Mouse (Mus musculus) ES-Bruce4 (cell line): ENCODE measurements around the gene Nat9. TPM values are rescaled to one million over a fixed set of nuclear protein-coding genes. Genes with fewer than 3 reads are reported as not detected.
A peak's percentile ranks its signal among the peaks of the same experiment; 100 is the strongest.

Experiments used
- H3K27ac ChIP-seq: 2 replicates; pipeline ENCODE4 v1.5.1; 2012; ENCODE audit warnings: low read length, inconsistent platforms; ENCODE audit not compliant: insufficient read depth
- H3K27me3 ChIP-seq: 2 replicates; pipeline ENCODE4 v1.6.1; 2012; ENCODE audit warnings: mild to moderate bottlenecking, low read length, inconsistent platforms; ENCODE audit not compliant: control insufficient read depth, poor library complexity, insufficient read depth, severe bottlenecking
- H3K36me3 ChIP-seq: 2 replicates; pipeline ENCODE4 v1.6.1; 2012; ENCODE audit warnings: inconsistent platforms, mild to moderate bottlenecking, low read length, moderate library complexity; ENCODE audit not compliant: control insufficient read depth, poor library complexity, insufficient read depth, severe bottlenecking
- H3K4me1 ChIP-seq: one replicate; pipeline ENCODE4 v1.8.1; 2011; ENCODE audit warnings: low read length; ENCODE audit not compliant: control insufficient read depth, insufficient read depth
- H3K4me3 ChIP-seq: 2 replicates; pipeline ENCODE4 v1.5.1; 2011; ENCODE audit warnings: low read depth, mild to moderate bottlenecking, low read length
- H3K9ac ChIP-seq: 2 replicates; pipeline ENCODE4 v1.6.1; 2012; ENCODE audit warnings: low read depth, mild to moderate bottlenecking, inconsistent platforms; ENCODE audit not compliant: poor library complexity, severe bottlenecking
- H3K9me3 ChIP-seq: replicated peaks from 2 replicates; pipeline ENCODE4 v1.6.1; 2012; ENCODE audit warnings: mild to moderate bottlenecking, low read length, inconsistent platforms; ENCODE audit not compliant: control insufficient read depth, poor library complexity, insufficient read depth, severe bottlenecking
- CTCF ChIP-seq: IDR thresholded peaks from one replicate; pipeline ENCODE4 v1.8.1; 2011; ENCODE audit warnings: low read depth, low read length
- EP300 ChIP-seq: IDR thresholded peaks from 2 replicates; pipeline ENCODE4 v1.6.1; 2011; ENCODE audit warnings: low read depth, low read length; ENCODE audit not compliant: insufficient read depth
- POLR2A ChIP-seq: IDR thresholded peaks from one replicate; pipeline ENCODE4 v1.8.1; 2011; ENCODE audit warnings: low read length; ENCODE audit not compliant: insufficient read depth
- polyA plus RNA-seq: library from polyadenylated mRNA; stranded (reverse); fragments of >200 nt; gene quantifications from 2 replicates; pipeline ENCODE4 v1.2.4, GENCODE M21; 2011; ENCODE audit warnings: low read depth; ENCODE audit not compliant: missing spikeins, insufficient read depth, insufficient read length

Gene Nat9
- polyA plus RNA-seq, 1 experiment: 16.2 TPM

- Histone ChIP-seq H3K9ac (no peak overlapping the region), H3K27ac (no peak overlapping the region), H3K9me3 (no peaks in the 10 kb centered on the region), H3K4me1 (peaks cover 10% of the 10 kb centered on the region), H3K36me3 (no peaks in the 10 kb centered on the region), H3K4me3 (no peak overlapping the region), H3K27me3 (no peaks in the 10 kb centered on the region)
- no peak for TF ChIP-seq POLR2A
- TF ChIP-seq CTCF: no peak
- no peak for TF ChIP-seq EP300
These were observed 19.9 kb downstream of the Nat9 start for GRCm38 (mm10) chr11:115167631-115168249.

GRCm38 (mm10) chr11:115166776-115167175 is 20.9 kb downstream of the Nat9 start:
- TF ChIP-seq EP300 (no peak), POLR2A (no peak), CTCF (no peak)
- H3K9ac ChIP-seq: no peak overlapping the region
- H3K27me3 ChIP-seq: no peaks in the 10 kb centered on the region
- H3K36me3 ChIP-seq: no peaks in the 10 kb centered on the region
- peaks cover 4% of the 10 kb centered on the region for H3K4me1 ChIP-seq
- no peak overlapping the region for H3K4me3 ChIP-seq
- H3K9me3 ChIP-seq: no peaks in the 10 kb centered on the region
- no peak overlapping the region for H3K27ac ChIP-seq

- Histone ChIP-seq H3K4me3 (peak overlapping the region; percentile 95), H3K36me3 (no peaks in the 10 kb centered on the region), H3K4me1 (peaks cover 4% of the 10 kb centered on the region), H3K9me3 (no peaks in the 10 kb centered on the region), H3K27ac (no peak overlapping the region), H3K27me3 (no peaks in the 10 kb centered on the region), H3K9ac (peak overlapping the region; percentile 83)
- TF ChIP-seq CTCF: no peak
- TF ChIP-seq EP300: no peak
- no peak for TF ChIP-seq POLR2A
These were observed 22.7 kb downstream of the Nat9 start for GRCm38 (mm10) chr11:115164976-115165374.

GRCm38 (mm10) chr11:115164341-115164975 is 23.2 kb downstream of the Nat9 start:
- peaks cover 4% of the 10 kb centered on the region for H3K4me1 ChIP-seq

GRCm38 (mm10) chr11:115163568-115164150 is 24.0 kb downstream of the Nat9 start:
- Histone ChIP-seq H3K27ac (no peak overlapping the region), H3K4me3 (peak overlapping the region; percentile 95), H3K9me3 (no peaks in the 10 kb centered on the region), H3K36me3 (no peaks in the 10 kb centered on the region), H3K27me3 (no peaks in the 10 kb centered on the region), H3K4me1 (peaks cover 4% of the 10 kb centered on the region), H3K9ac (peak overlapping the region; percentile 83)
- TF ChIP-seq CTCF: no peak
- TF ChIP-seq POLR2A: no peak

More at GRCm38 (mm10) chr11:115164341-115164975, 23.2 kb downstream of the Nat9 start:
- Histone ChIP-seq H3K4me3 (peak overlapping the region; percentile 95), H3K9ac (peak overlapping the region; percentile 83), H3K36me3 (no peaks in the 10 kb centered on the region), H3K9me3 (no peaks in the 10 kb centered on the region), H3K27me3 (no peaks in the 10 kb centered on the region), H3K27ac (no peak overlapping the region)
- TF ChIP-seq EP300 (no peak), CTCF (no peak), POLR2A (no peak)

- no peaks in the 10 kb centered on the region for H3K36me3 ChIP-seq
- H3K27me3 ChIP-seq: no peaks in the 10 kb centered on the region
- H3K4me3 ChIP-seq: peak within 1 kb of the TSS; percentile 95
- H3K27ac ChIP-seq: no peak within 1 kb of the TSS; the same call in 1 of the 2 replicates
- H3K4me1 ChIP-seq: peaks cover 4% of the 10 kb centered on the region
- no peaks in the 10 kb centered on the region for H3K9me3 ChIP-seq
- TF ChIP-seq EP300 (no peak), POLR2A (peak; percentile 87)
- peak within 1 kb of the TSS; percentile 83 for H3K9ac ChIP-seq
These were observed 24.7 kb downstream of the Nat9 start, which contains the start of gene Slc9a3r1 for GRCm38 (mm10) chr11:115162832-115163480. TSS of gene Slc9a3r1 (plus strand) at chr11:115163341.
